Mouse (Mus musculus) hindbrain, embryonic 16.5 days (tissue): ENCODE results near the gene Akap13. TPM values are rescaled to one million over a fixed set of nuclear protein-coding genes. Genes with fewer than 3 reads are reported as not detected.

Experiments used
- ATAC-seq: fragments of 200-750 bp; cut with Nextera tagmentation; 2 replicates; pipeline ENCODE4 v1.8.0; 2017; ENCODE audit warnings: moderate TSS enrichment, moderate library complexity
- H3K27ac ChIP-seq: fragments of 300-500 bp; sonication (generic); 2 replicates; pipeline ENCODE4 v1.5.1; 2014; ENCODE audit warnings: low read depth, mild to moderate bottlenecking, control low read depth, low read length, moderate library complexity
- H3K27me3 ChIP-seq: fragments of 300-500 bp; sonication (generic); replicated peaks from 2 replicates; pipeline ENCODE4 v1.6.1; 2014; ENCODE audit warnings: low read length; ENCODE audit not compliant: control insufficient read depth, insufficient read depth
- H3K36me3 ChIP-seq: fragments of 300-500 bp; sonication (generic); 2 replicates; pipeline ENCODE4 v1.6.1; 2014; ENCODE audit warnings: mild to moderate bottlenecking, low read length, moderate library complexity, mixed read lengths; ENCODE audit not compliant: control insufficient read depth, insufficient read depth
- H3K4me1 ChIP-seq: fragments of 300-500 bp; sonication (generic); 2 replicates; pipeline ENCODE4 v1.6.1; 2014; ENCODE audit warnings: low read depth, low read length; ENCODE audit not compliant: control insufficient read depth, insufficient read depth
- H3K4me2 ChIP-seq: fragments of 300-500 bp; sonication (generic); 2 replicates; pipeline ENCODE4 v1.6.1; 2014; ENCODE audit warnings: mild to moderate bottlenecking, low read length, control low read depth, moderate library complexity
- H3K4me3 ChIP-seq: fragments of 300-500 bp; sonication (generic); 2 replicates; pipeline ENCODE4 v1.5.1; 2014; ENCODE audit warnings: mild to moderate bottlenecking, low read length, control low read depth, moderate library complexity
- H3K9ac ChIP-seq: fragments of 300-500 bp; sonication (generic); 2 replicates; pipeline ENCODE4 v1.6.1; 2014; ENCODE audit warnings: low read depth, mild to moderate bottlenecking, control low read depth, low read length, moderate library complexity
- H3K9me3 ChIP-seq: fragments of 300-500 bp; sonication (generic); 2 replicates; pipeline ENCODE4 v1.6.1; 2014; ENCODE audit warnings: mild to moderate bottlenecking, low read length, moderate library complexity; ENCODE audit not compliant: control insufficient read depth
- WGBS: fragments of 180-500 bp; shearing (Covaris S2); extraction: QIAGEN DNeasy Blood & Tissue Kit; methylation state at CpG from one replicate; pipeline ENCODE4 v1.1.7; 2014; 5-methylcytosine and 5-hydroxymethylcytosine counted together
- polyA plus RNA-seq: library from polyadenylated mRNA; unstranded; fragments of >200 nt; fragmentation: Nextera tagmentation; extraction: Ambion mirVana; gene quantifications from 2 replicates; pipeline ENCODE4 v1.2.1, GENCODE M21; 2015

Gene Akap13
- polyA plus RNA-seq, 1 experiment from 2014 or later: 13.0 TPM

- no peak overlapping the region for H3K27ac ChIP-seq
- H3K4me1 ChIP-seq: no peaks in the 10 kb centered on the region
- H3K9ac ChIP-seq: no peak overlapping the region
- H3K4me3 ChIP-seq: no peak overlapping the region
- 92% methylated on average over 3 of the region's 3 CpGs for WGBS
- H3K27me3 ChIP-seq: no peaks in the 10 kb centered on the region
- no peak for ATAC-seq
- no peaks in the 10 kb centered on the region for H3K9me3 ChIP-seq
- no peak overlapping the region for H3K4me2 ChIP-seq
- no peaks in the 10 kb centered on the region for H3K36me3 ChIP-seq
Measured at GRCm38 (mm10) chr7:75522226-75522625, 66.9 kb downstream of the Akap13 start.

- no peak overlapping the region for H3K4me2 ChIP-seq
- H3K27ac ChIP-seq: no peak overlapping the region
- no peaks in the 10 kb centered on the region for H3K36me3 ChIP-seq
- H3K9ac ChIP-seq: no peak overlapping the region
- H3K9me3 ChIP-seq: no peaks in the 10 kb centered on the region
- no peaks in the 10 kb centered on the region for H3K4me1 ChIP-seq
- H3K4me3 ChIP-seq: no peak overlapping the region
- no peaks in the 10 kb centered on the region for H3K27me3 ChIP-seq
- no peak for ATAC-seq
Measured at GRCm38 (mm10) chr7:75524789-75525569, 69.6 kb downstream of the Akap13 start.

DNA sequence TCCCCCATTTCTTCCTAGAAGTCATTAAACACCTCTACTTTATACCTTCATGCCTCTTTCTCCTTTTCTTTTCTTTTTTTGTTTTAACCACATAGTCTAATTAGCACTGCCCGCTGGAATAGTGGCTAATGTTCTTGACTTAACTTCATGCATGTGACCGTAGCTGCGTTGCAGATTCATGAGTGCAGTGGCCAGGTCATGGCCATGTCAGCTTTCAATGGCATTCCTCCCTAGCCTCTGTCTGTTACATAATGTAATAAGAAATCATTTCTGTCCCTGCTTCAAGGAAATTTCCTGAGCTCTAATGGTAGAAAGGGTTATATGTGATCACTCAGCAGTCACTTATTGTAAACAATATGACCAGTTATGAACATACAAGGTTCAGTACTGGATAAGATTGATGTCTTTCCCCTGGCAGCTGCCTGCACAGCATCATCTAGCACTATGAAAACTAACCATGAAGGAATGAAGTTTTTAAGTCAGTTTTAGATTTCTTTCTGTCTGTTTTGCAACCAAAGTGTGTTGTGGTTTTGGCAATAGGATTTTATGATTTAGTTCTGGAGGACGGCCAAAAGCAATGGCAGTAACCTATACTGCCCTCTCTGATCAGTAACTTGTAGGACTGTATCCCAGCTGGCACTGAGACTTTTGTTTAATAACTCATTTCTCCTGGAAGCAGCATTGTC lies 70.5 kb downstream of the Akap13 start:
- 83% methylated on average over 4 of the region's 4 CpGs for WGBS

GRCm38 (mm10) chr7:75528751-75529150 lies 73.4 kb downstream of the Akap13 start:
- no peaks in the 10 kb centered on the region for H3K4me1 ChIP-seq
- no peaks in the 10 kb centered on the region for H3K36me3 ChIP-seq
- no peak for ATAC-seq
- no peaks in the 10 kb centered on the region for H3K9me3 ChIP-seq
- H3K27me3 ChIP-seq: no peaks in the 10 kb centered on the region
- no peak overlapping the region for H3K4me2 ChIP-seq
- WGBS: 78% methylated on average over 4 of the region's 4 CpGs
- no peak overlapping the region for H3K27ac ChIP-seq
- H3K9ac ChIP-seq: no peak overlapping the region
- no peak overlapping the region for H3K4me3 ChIP-seq

More for the DNA sequence above, 70.5 kb downstream of the Akap13 start:
- no peaks in the 10 kb centered on the region for H3K27me3 ChIP-seq
- ATAC-seq: no peak
- no peaks in the 10 kb centered on the region for H3K9me3 ChIP-seq
- no peak overlapping the region for H3K4me2 ChIP-seq
- H3K36me3 ChIP-seq: no peaks in the 10 kb centered on the region
- H3K27ac ChIP-seq: no peak overlapping the region
- no peak overlapping the region for H3K9ac ChIP-seq
- no peak overlapping the region for H3K4me3 ChIP-seq
- no peaks in the 10 kb centered on the region for H3K4me1 ChIP-seq

- 90% methylated on average over 7 of the region's 7 CpGs for WGBS
- Histone ChIP-seq H3K4me1 (no peaks in the 10 kb centered on the region), H3K9me3 (no peaks in the 10 kb centered on the region), H3K4me3 (no peak overlapping the region), H3K27me3 (no peaks in the 10 kb centered on the region), H3K36me3 (no peaks in the 10 kb centered on the region), H3K9ac (no peak overlapping the region), H3K27ac (no peak overlapping the region), H3K4me2 (no peak overlapping the region)
- ATAC-seq: no peak
Measured at GRCm38 (mm10) chr7:75529857-75530437, 74.6 kb downstream of the Akap13 start.

- H3K27me3 ChIP-seq: no peaks in the 10 kb centered on the region
- no peaks in the 10 kb centered on the region for H3K9me3 ChIP-seq
- 97% methylated on average over 3 of the region's 3 CpGs for WGBS
- no peaks in the 10 kb centered on the region for H3K4me1 ChIP-seq
- H3K9ac ChIP-seq: no peak overlapping the region
- no peak for ATAC-seq
- no peak overlapping the region for H3K4me3 ChIP-seq
- H3K36me3 ChIP-seq: no peaks in the 10 kb centered on the region
- no peak overlapping the region for H3K27ac ChIP-seq
- no peak overlapping the region for H3K4me2 ChIP-seq
Measured at GRCm38 (mm10) chr7:75530642-75531041, 75.3 kb downstream of the Akap13 start.

DNA sequence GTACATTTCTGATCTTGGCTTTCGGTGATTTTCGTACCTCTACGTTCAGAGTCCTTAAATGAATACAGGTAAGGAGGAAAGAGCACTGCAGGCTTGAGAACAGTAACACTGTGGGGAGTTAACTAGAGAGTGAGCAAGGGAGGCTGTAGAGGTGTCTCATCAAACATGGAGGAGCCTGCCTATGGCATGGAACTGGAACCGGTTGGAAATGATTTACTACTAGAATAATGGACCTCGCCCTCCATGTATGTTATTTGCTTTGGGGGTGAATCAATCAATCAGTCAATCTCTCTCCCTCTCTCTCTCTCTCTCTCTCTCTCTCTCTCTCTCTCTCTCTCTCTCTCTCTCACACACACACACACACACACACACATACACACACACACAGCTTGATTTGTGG lies 77.7 kb downstream of the Akap13 start:
- WGBS: 93% methylated on average over 5 of the region's 5 CpGs
- no peak for ATAC-seq
- no peaks in the 10 kb centered on the region for H3K9me3 ChIP-seq
- no peak overlapping the region for H3K27ac ChIP-seq
- no peaks in the 10 kb centered on the region for H3K4me1 ChIP-seq
- no peak overlapping the region for H3K9ac ChIP-seq
- H3K4me3 ChIP-seq: no peak overlapping the region
- H3K27me3 ChIP-seq: no peaks in the 10 kb centered on the region
- no peak overlapping the region for H3K4me2 ChIP-seq
- no peaks in the 10 kb centered on the region for H3K36me3 ChIP-seq

GRCm38 (mm10) chr7:75536298-75536697 lies 81.0 kb downstream of the Akap13 start:
- no peaks in the 10 kb centered on the region for H3K27me3 ChIP-seq
- no peak overlapping the region for H3K27ac ChIP-seq
- WGBS: 93% methylated on average over 5 of the region's 5 CpGs
- no peaks in the 10 kb centered on the region for H3K9me3 ChIP-seq
- H3K4me1 ChIP-seq: no peaks in the 10 kb centered on the region
- no peaks in the 10 kb centered on the region for H3K36me3 ChIP-seq
- no peak overlapping the region for H3K4me3 ChIP-seq
- no peak for ATAC-seq
- H3K4me2 ChIP-seq: no peak overlapping the region
- H3K9ac ChIP-seq: no peak overlapping the region

DNA sequence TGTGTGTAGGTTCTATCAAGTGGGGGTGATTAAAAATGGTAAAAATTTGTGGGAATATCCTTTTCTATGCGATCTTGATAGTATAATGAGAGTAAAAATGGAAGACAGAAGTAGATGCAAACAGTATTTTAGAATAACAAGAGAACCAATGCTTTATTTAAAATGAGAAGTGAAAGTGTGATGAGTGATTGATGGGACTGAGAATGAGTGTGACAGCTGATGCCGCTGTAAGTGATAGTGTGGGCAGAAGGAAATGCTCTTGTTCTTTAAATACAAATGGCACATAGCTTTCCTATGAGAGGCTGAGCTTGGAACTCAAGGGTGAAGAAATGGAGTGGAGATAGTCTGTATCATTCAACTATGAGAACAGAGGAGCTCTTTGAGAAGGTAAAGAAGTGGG lies 82.2 kb downstream of the Akap13 start:
- ATAC-seq: no peak
- no peak overlapping the region for H3K9ac ChIP-seq
- 91% methylated on average over 2 of the region's 2 CpGs for WGBS
- no peaks in the 10 kb centered on the region for H3K36me3 ChIP-seq
- no peak overlapping the region for H3K4me2 ChIP-seq
- H3K4me3 ChIP-seq: no peak overlapping the region
- H3K27ac ChIP-seq: no peak overlapping the region
- H3K27me3 ChIP-seq: no peaks in the 10 kb centered on the region
- H3K9me3 ChIP-seq: no peaks in the 10 kb centered on the region
- H3K4me1 ChIP-seq: no peaks in the 10 kb centered on the region
